Mouse (Mus musculus) embryo, embryonic 10.5 days (tissue): Measurements from ENCODE around the gene Lrrc42.

Source experiments
- DNase-seq: peaks from one replicate; pipeline ENCODE4 v3.0.0-alpha.2; 2015; ENCODE audit warnings: low spot score

Gene Lrrc42

DNA sequence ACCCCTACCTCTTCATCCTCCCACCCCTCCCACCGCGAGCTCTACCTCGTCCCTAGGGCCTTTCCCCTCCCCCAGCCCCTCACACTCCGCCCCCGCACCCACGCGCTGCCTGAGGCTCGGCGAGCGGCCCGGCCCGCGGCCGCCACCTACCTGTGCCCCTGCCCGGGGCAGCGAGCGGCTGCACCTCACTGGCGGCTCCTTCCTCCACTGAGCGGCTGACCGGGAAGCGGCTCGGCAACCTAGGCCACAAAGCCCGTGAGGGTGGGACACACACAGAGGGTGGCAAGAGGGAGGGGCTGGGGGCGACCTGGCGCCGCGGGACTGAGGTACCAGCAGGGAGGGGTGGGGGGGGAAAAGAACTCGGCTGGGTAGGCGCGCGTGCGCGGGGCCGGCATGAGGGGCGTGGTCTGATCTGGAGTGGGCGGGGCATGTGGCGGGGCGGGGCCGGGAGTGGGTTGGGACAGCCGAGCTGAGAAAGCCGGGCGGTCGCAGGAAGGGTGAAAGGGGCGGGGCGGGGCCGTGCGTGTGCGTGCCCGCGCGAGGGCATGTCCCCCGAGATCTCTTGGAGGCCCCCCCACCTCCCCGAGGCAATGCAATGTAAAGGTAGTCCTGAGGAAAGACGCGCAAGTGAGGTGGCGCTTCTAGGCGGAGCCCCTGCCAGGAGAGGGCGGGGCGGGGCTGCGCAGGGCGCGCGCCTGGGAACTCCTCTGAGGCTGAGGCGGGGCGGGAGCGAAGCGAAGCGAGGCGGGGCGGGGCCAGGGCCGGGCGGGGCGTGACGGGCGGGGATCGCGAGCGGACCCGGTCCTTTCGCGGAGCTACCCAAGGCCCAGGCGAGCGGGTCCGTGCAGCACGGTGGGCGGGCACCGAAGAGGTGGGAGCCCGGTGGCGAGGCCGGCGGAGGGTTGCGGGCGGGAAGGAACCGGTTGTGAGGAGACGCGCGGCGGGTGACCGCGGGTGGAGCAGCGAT lies at the start of gene Lrrc42, which contains the start of gene Hspb11:
Gene Lrrc42 (minus strand): TSS at position 408 of the 967 bp plus-strand sequence.
Gene Hspb11 (plus strand): TSS at position 469 of the 967 bp plus-strand sequence.
- peak; percentile 95 for DNase-seq

DNA sequence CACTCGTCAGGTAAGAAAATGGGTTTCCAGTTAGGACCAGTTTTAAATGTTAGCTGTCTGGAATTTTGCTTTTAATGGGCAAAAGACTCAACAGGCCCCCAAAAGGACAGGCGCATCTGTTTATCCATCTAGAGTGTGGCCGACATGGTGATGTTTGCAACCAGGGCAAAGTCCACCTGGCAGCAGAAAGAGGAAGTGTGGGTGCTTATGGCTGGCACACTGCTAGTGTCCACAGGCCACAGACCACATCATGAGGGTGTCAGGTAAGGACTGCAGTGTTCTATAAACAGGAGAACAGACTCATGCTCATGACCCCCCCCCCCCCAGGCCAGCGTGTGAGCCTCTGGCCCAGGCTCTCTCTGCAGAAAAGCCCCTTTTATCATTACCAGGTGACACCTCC lies 49.5 kb upstream of the Lrrc42 start:
- no peak for DNase-seq

DNA sequence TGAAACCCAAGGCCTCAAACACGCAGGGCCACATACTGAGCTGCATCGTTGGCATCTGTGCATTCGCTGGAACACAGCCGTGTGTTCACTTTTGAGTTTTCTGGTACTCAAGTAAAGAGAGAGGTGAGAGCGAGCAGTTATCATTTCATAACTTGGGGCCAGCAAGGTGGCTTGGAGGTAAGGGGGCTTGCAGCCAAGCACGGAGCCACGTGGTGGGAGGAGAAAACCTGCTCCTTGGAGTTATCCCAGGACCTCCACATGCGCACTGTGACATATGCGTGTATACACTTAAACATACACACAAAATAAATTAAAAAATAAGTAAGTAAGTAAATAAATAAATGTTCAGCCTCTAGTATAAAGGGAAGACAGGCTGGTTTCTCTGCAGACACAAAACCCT lies 48.9 kb upstream of the Lrrc42 start:
- no peak for DNase-seq

DNA sequence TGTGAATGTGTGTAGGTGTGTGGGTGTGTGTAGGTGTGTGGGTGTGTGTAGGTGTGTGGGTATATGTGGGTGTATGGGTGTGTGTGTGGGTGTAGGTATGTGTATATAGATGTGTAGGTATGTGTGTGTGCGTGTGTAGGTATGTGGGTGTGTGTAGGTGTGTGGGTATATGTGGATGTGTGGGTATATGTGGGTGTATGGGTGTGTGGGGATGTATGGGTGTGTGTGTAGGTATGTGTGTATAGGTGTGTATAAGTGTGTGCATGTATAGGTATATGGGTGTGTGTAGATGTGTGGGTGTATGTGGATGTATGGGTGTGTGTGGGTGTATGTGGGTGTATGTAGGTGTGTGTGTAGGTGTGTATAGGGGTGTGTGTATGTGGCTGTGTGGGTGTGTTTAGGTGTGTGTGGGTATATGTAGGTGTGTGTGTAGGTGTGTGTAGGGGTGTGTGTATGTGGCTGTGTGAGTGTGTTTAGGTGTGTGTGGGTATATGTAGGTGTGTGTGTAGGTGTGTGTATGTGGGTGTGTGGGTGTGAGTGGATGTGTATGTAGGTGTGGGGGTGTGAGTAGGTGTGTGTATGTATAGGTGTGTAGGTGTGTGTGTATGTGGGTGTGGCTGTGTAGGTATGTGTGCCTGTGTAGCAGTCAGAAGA lies 47.7 kb upstream of the Lrrc42 start:
- no peak for DNase-seq

DNA sequence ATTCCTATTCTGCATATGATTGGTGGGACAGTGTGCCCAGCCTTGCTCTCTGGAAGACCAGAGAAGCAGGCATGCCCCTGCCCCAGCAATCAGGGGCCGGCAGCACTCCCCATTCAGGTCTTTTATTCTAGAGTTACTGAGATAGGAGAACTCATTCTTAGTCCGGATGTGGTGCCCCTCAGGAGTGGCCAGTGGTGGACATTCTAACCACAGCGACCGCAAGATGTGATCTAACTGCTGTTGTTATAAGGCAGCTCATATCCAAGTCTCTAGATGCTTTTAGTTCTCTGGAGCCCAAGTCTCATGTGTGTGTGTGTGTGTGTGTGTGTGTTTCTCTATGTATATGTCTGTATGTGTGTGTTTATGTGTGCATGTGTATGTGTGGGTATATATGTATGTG lies 47.0 kb upstream of the Lrrc42 start:
- DNase-seq = no peak

DNA sequence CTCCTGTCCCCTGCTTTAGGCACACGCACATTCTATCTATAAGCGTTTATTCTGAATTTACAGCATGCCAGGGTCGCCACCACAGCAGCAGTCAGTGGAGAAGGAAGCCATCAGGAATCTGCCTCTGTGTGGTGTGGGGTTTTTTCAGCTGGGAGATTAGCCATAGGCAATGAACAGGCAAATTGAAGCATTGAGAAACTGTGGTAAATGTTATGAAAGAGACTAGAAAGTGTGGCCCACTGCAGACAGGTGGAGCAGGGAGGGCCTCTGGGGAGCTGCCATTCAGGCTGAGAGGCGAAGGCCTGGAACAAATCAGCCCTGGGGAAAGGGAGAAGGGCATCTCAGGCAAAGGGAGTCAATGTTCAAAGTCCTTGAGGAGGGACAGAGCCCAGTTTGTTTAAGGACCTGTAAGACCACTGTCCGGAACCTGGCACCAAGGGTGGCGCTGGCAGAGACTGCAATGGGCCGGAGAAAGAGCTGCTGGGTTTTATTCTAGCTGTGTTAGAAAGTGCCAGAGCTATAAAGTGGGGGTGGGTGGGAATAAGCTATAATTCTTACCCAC lies 46.5 kb upstream of the Lrrc42 start:
- DNase-seq = no peak

DNA sequence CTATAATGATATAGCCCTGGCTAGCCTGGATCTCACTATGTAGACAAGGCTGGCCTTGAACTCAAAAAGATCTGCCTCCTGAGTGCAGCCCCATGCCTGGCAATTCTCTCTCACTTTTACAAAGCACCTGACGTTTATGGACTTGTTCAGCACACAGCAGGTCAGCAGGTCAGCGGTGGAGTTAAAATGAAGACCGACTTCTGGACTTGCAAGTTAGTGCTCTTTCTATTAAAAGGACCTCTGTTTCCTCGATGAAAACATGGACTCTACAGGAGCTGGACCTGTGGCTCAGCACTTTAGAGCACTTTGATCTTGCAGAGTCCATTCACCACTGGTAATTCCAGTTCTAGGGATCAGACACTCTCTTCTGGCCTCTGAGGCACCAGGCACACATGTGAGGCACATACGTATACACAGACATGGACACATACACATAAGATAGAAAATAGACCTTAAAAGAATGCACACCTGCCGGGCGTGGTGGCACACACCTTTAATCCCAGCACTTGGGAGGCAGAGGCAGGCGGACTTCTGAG lies 44.8 kb upstream of the Lrrc42 start:
- DNase-seq = no peak

DNA sequence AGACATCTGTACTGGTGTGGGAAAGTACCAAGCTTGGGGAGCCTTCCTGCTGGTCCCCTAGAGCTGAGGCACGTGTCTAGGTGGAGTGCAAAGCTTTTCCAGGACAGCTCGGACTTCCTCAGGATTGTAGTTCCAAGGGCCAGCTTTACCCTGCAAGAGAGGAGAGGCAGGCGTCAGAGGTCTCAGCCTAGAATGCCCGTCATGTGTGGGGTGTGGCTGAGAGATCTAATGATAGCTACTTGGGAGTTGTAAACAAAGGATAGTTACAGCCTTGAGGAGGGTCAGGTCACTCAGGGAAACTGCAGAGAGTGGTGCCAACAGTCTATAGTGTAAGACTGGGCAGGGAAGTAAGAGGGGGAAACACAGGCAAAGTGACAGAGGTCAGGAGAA lies 38.9 kb upstream of the Lrrc42 start:
- no peak for DNase-seq

DNA sequence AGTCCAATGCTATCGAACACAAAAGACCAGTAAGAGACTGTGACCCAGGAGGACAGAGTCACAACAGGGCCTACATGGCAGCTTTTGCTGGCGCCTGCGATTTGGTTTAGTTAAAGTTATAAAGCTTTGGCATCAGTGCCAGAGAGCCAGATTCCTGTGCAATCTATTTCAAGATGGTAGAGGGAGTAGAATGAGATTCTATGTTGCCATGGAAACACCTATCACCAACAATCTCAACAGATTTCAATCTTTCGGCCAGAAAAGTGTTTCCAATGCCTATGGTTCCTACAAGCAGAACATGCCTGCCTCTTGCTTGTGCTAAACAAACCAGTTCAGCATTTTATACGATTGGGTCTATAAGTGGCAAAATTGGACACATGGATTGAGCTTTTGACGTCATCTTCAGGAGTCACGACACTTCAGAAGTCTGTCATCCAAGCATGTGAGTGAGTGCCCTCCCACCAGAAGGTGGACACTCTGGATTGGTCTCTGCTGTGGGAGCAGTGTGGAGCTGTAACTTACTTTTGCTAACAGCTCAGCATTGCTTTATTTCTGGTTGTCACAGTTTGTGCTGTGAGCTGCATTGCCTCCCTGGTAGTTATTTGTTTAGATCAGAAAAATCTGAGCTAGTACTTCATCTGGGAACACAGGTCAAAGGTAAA lies 38.4 kb upstream of the Lrrc42 start:
- DNase-seq = no peak

DNA sequence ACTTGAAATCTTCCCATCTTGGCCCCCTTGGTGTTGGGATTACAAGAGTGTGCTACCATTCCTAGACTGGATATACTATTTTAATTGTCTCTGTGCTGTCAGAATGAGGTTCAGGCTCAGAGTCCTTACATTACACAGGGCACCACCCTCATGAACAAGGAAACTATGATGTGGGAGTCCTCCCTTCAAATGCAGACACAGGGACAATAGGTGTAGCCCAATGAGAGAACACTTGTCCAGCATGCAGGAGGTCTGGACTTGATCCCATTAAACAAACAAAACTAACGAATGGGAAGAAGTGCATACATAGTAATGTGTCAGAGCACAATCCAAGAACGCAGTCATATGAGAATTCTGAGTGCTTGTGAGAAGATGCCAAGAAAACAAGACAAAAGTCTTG lies 34.2 kb upstream of the Lrrc42 start:
- DNase-seq = no peak

DNA sequence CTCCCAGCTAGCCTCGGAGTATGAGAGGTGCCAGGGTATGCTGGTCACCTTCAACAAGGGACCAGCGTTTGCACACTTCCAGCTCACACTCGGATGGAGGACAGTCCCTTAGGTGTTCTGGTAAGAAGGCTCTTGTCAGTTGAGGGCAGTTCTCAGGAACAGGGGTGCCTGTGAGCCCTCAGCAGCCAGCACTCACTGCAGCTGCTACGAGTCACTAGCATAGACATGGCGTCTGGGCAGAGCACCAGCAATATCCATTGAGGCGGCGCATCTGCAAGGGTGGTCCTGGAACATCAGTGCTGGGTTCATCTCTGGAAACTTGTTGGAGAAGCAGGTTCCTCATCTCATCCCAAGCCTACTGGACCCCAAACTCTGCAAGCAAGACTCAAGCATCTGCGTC lies 33.1 kb upstream of the Lrrc42 start:
- no peak for DNase-seq

DNA sequence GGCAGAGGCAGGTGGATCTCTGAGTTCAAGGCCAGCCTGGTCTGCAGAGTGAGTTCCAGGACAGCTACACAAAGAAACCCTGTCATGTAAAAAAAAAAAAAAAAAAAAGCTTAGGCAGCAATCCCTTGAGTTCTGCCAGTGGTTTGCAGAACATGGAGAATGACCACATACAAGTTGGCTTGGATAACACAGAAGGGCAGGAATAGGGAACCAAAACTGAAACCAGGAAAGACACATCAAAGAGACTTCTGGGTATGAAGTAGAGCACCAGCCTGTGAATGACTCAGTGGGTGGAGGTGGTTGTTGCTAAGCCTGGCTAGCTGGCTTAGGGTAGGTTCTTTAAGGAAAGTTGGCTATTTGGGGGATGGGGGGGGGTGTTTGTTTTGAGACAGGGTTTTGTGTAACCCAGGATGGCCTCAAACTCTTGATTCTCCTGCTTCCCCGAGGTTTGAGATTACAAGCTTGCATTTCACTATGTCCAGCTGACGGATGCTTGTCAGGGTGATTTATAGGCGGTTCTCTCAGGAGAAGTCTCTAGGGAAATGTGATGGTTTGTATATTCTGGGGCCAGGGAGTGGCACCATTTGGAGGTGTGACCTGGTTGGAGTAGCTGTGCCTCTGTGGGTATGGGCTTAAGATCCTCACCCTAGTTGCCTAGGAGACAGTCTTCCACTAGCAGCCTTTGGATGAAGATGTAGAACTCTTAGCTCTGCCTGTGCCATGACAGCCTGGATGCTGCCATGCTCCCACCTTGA lies 32.3 kb upstream of the Lrrc42 start:
- DNase-seq = no peak

DNA sequence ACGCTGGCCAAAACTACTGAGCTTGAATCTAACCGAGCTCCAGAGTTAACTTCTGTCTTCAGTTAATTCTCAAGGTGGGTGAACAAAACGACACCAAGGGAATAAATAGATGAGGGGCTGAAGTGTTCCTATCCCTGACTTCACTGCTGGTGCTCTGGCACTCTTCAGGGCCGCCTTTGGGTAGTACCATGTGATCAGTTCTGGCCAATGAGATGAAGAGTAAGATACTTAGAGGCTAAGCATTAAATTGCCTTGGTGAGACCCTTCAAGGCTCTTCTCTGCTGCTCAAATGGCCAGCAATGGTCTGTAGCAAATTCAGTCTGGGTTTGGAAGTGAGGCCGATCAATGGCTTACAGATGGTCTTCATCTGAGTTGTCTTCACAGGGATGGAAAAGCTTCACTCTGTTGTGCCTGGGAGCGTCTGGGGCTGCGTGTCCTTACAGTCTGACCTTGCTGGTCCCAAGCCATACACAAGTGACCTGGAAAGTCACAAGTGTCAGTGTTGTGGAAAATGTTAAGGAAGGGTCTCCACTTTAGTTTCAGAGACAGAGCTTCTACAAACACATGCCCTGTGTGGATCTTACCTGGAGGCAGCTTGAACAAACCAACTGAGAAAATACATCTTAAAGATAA lies 27.6 kb upstream of the Lrrc42 start:
- no peak for DNase-seq

DNA sequence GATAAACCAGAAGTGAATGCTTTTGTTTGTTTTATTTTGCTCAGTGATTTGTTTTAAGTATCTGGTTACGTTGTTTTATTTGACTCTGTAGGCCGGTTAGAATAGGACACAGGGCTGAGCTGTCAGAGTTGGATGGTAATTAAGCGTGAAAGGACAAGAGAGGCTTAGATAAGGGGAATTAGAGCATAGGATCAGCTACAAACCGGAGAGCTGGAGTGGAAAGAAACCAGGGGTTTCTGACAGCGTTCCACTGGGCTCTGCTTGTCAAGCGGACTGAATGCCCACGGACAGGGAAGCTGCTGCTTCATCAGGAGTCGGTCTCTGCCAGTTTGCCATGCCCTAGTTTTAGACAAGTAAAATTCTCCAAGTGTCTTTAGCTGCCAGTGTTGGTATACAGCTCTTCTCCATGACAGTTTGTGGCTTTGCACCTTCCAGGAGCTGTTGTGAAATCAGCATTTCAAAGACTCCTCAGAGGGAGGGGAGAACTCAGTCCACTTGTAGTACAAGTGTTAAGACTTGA lies 24.9 kb upstream of the Lrrc42 start:
- DNase-seq = peak; percentile 42

DNA sequence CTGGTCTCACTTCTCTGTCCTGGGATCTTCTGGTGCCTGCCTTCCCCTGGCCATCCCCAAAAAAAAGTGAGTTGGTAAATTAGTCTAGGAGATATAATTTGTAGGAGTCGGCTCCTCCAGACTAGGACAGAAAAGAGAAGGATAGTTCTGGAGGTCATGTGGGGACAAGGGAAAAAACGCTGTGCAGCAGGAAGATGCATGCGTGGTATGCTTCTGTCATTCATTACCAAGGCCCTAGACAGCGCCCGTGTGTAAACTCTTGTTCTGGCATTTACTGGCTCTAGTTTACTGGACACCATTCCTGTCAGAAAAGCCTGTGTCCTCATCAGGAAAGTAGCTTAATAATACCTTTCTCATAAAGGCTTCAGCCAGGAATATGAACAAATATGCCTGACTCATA lies 21.2 kb upstream of the Lrrc42 start:
- no peak for DNase-seq

DNA sequence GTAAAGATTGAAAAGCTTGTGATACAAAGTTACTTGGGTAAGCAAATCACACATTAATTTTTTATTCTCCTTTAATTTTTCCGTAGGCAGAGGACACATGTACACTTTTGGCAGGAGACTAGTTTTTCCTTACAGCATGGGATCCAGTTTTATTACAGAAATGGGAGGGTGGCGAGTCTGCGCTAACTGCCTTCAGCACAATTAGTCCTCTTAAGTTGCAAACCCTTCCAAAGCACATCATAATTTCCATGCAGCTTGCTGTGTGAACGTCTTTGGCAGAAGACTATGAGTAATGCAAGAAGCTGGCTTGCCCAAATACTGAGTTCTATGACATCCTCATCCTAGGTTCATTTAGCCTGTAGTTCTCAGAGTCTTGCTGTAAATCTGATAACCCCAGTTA lies 20.4 kb upstream of the Lrrc42 start:
- no peak for DNase-seq

DNA sequence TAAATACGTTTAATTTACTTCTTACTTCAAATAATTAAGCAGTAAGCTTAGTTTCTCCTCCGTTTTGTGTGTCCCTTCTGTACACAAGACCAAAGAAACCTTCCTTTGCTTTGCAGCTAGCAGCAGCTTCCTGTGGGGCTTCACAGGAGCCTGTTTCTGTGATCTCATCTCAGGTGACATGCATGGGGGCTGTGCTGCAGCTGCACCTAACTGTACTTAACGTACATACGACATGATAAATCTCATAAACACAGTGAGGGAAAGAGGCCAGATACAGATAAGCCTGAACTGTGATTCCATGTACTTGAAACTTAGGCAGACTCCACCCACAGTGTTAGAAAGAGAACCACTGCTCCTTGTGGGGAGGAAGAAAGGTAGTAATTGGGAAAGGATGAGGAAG lies 6.7 kb upstream of the Lrrc42 start:
- no peak for DNase-seq

DNA sequence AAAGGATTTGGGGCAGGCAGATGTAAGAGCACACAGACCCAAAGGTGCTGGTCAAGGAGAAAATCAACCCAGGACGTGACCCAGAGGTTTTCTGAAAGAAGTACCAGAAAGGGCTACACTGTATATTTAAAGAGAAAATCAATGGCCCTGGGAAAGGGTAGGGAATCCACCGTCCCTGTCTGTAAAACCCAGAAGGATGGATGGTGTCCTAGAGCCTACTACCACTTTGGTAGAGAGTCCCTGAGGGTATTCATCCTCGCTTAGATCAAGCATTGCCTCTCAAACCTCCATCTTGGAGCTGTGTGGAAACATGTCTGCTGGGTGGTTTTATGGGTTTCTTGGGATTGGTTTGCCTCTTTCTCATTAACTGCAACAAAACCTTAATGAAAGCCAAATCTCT lies 1.1 kb upstream of the Lrrc42 start:
- peak; percentile 27 for DNase-seq

DNA sequence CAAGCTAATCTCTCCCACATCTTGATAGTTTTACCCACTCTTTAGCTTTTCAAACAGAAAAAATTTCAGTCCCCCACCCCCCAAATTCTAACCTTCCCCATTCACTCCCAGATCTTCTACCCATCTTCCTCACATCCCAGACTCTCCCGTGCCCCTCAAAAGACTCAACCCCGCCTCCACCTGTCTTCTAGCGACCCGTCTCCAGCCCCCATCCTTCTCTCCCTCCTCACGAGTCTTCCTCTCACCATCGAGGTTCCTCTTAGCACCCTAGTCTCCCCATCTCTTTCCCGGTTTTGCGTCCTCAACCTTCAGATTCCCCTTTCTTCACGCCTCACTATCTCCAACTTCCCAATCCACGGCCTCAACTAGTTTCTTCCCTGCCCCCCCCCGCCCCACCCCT lies 810 bp downstream of the Lrrc42 start:
- peak; percentile 30 for DNase-seq

DNA sequence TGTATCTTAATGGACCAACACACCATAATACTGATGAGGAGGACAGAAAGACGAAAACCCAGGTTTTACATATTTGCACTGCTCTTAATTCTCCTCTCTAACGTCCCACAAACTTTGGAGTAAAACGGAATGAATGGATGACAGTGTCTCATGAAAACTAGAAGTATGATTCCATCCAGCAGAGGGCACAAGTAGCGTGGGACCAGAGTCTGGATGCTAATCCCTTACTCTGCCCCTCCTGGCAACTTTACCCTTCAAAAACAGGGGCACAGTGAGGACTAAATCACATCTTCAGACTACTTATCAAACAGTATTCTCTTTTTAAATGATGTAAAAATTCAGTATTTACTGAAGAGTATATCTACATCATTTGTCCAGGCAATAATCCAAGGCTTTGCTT lies 2.8 kb downstream of the Lrrc42 start:
- peak; percentile 82 for DNase-seq

DNA sequence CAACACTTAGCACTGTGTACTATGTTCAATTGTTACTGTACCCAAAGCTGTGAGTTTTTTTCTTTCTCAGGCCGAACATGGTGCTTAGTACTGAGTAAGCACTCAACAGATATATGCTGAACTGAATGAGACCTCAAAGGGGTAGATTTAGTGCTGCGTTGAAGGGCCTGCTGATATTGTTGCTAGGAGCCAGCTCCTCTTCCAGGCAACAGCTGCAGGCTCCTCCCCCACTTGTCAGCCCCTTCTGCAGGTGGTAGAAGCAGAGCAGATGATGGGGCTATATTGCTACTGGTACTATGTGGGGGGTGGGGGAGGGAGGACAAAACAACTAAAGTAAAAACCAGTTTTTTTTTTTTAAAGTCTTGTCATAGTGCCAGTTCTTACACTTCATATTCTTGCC lies 3.9 kb downstream of the Lrrc42 start:
- peak; percentile 30 for DNase-seq
